Mouse (Mus musculus) bone marrow, adult 2 months (tissue): ENCODE data around the gene Armh4. TPM values are rescaled to one million over a fixed set of nuclear protein-coding genes. Genes with fewer than 3 reads are reported as not detected.

ENCODE experiments used
- H3K27ac ChIP-seq: fragments of 200-500 bp; 2 replicates; pipeline ENCODE4 v1.5.1; 2012; ENCODE audit warnings: low read depth, mild to moderate bottlenecking, control low read depth, inconsistent platforms, low read length; ENCODE audit not compliant: control insufficient read depth, poor library complexity, insufficient read depth
- H3K4me1 ChIP-seq: fragments of 200-500 bp; 2 replicates; pipeline ENCODE4 v1.6.1; 2011; ENCODE audit warnings: low read length; ENCODE audit not compliant: control insufficient read depth, insufficient read depth
- H3K4me3 ChIP-seq: fragments of 200-500 bp; replicated peaks from 2 replicates; pipeline ENCODE3; 2011; ENCODE audit warnings: mild to moderate bottlenecking, low read depth, low read length, control low read depth; ENCODE audit not compliant: control insufficient read depth
- CTCF ChIP-seq: fragments of 200-500 bp; IDR thresholded peaks from 2 replicates; pipeline ENCODE4 v1.5.1; 2011; ENCODE audit warnings: low read length, control low read depth; ENCODE audit not compliant: control insufficient read depth, insufficient read depth
- POLR2A ChIP-seq: fragments of 200-500 bp; IDR thresholded peaks from 2 replicates; pipeline ENCODE4 v1.6.1; 2011; ENCODE audit warnings: low read depth, mild to moderate bottlenecking, control low read depth, low read length, borderline replicate concordance; ENCODE audit not compliant: control insufficient read depth
- WGBS: fragments of 180-500 bp; shearing (Covaris S2); methylation state at CpG from one replicate; pipeline ENCODE4 v1.1.7; 2018; 5-methylcytosine and 5-hydroxymethylcytosine counted together
- polyA plus RNA-seq: library from polyadenylated mRNA; stranded (reverse); fragments of >200 nt; gene quantifications from 2 replicates; pipeline ENCODE4 v1.2.4, GENCODE M21; 2011; ENCODE audit warnings: low replicate concordance; ENCODE audit not compliant: missing spikeins, insufficient read depth, insufficient read length

The Armh4 gene
- polyA plus RNA-seq, 1 experiment = 1.1 TPM

DNA sequence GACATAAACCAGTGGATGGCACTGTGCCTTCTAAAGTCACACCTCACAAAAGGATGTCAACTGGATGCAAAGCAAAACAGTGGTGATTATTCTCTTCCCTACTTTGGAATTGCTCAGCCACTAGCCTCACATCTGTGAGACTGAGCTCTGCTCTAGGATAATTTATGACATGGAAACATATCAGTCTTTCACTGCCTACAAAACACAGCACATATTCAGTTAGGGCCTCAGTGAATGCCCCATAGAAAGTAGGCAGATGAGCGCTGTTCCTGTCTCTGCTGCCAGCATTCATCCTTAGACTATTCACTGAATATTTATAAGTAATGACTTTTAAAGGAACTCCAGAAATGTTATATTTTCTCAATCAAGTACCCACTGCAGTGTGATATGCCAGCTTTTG, 37.3 kb downstream of the Armh4 start:
- Histone ChIP-seq H3K27ac (no peak overlapping the region), H3K4me1 (no peaks in the 10 kb centered on the region), H3K4me3 (no peak overlapping the region)
- no peak for TF ChIP-seq POLR2A
- TF ChIP-seq CTCF = no peak
- 81% methylated on average over 1 of the region's 1 CpGs for WGBS

DNA sequence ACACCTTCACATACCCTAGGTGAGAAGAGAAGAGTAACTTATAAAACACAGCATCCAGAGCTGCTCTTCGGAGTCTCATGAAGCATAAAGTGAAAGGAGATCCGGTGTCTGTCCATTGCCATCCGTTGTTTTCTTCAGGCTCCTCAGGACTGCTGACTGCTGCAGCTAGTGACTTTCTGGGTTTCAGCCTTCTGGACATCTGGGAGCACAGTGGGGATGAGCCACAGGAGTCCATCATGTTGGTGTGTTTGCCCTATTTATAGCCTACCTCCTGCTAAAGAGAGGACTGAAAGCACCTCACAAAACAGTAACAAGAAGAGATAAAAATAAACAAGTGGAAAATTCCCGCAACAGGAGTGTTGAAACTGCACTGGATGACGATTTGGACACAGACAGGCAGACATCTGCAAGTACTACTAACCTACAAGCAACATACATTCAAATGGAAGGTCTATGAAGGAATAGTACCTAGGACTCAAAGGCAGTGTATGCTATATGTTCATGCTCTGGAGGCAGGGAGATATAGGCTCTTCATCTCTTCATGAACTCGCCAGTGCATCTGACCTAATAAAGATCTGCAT, 39.1 kb downstream of the Armh4 start:
- Histone ChIP-seq H3K27ac (no peak overlapping the region), H3K4me1 (no peaks in the 10 kb centered on the region), H3K4me3 (no peak overlapping the region)
- WGBS = 79% methylated on average over 6 of the region's 6 CpGs
- TF ChIP-seq CTCF (no peak), POLR2A (no peak)

DNA sequence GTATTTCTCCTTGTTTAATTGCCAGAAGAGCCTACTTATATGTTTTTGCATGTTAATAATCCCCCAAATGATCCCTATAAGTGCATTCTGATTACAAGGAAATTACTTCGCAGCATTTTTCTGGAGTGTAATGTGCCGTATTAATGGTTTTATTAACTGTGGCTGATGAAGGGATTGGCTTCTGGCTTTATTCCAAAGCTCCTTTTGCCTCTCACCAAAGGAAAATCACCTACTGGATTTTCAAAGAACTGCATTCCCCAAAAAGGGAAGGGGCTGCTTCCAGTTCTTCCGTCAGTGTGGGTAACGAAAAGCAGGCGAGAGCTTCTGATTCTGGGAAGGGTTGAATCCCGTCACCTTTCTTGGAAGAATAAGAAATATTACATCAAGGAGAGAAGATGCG, 43.9 kb downstream of the Armh4 start:
- TF ChIP-seq POLR2A (no peak), CTCF (no peak)
- 84% methylated on average over 7 of the region's 7 CpGs for WGBS

DNA sequence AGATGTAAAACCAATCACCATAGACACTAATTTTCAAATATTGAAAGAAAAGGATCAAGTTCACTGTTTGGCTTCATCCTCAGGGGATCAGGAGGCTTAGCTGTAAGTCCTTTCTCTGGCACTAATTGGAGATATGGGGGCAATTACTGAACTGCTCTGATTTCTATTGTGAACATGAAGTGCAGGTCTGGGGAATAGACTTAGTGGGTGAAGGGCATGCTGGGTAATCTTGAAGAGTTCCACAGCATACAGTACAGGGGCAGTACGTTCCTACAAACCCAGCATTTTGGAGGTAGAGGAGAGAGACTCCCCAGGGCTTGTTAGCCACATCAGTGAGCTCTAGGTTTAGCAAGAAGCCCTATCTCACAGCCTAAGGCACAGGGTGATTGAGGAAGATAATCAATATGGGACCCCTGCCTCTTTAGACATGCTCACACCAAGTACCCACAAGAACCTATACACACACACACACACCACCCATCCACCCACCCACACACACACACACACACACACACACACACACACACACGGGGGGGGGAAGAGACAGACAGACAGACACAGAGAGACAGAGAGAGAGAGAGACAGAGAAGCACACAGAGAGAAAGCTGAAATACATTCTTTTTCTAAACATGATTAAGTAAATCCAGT, 44.6 kb downstream of the Armh4 start:
- 38% methylated on average over 2 of the region's 2 CpGs for WGBS
- TF ChIP-seq POLR2A (no peak), CTCF (no peak)

More for the DNA sequence above, 43.9 kb downstream of the Armh4 start:
- no peaks in the 10 kb centered on the region for H3K4me1 ChIP-seq
- H3K4me3 ChIP-seq = no peak overlapping the region
- no peak overlapping the region for H3K27ac ChIP-seq

DNA sequence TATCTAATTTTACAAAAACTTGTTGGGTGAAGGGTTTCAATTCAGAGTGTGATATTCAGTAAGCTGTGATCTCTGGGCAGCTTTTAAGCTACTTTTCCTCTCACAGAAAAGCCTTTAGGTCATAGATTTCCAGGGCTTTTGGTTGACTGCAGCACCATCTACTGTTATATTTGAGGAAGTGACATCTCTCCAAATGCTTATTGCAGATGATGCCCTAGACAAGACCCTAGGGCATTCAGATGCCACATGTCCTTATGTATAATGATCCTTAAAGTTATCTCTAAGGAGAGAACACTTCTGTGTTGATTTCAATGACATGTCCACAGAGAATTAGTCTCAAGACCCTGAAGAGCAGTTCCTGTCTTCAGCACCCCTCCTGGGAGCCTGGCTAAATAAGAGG, 49.2 kb downstream of the Armh4 start:
- TF ChIP-seq POLR2A = no peak
- TF ChIP-seq CTCF = no peak
- no peaks in the 10 kb centered on the region for H3K4me1 ChIP-seq
- H3K27ac ChIP-seq = no peak overlapping the region
- no peak overlapping the region for H3K4me3 ChIP-seq

More for the DNA sequence above, 44.6 kb downstream of the Armh4 start:
- Histone ChIP-seq H3K27ac (no peak overlapping the region), H3K4me1 (no peaks in the 10 kb centered on the region), H3K4me3 (no peak overlapping the region)

DNA sequence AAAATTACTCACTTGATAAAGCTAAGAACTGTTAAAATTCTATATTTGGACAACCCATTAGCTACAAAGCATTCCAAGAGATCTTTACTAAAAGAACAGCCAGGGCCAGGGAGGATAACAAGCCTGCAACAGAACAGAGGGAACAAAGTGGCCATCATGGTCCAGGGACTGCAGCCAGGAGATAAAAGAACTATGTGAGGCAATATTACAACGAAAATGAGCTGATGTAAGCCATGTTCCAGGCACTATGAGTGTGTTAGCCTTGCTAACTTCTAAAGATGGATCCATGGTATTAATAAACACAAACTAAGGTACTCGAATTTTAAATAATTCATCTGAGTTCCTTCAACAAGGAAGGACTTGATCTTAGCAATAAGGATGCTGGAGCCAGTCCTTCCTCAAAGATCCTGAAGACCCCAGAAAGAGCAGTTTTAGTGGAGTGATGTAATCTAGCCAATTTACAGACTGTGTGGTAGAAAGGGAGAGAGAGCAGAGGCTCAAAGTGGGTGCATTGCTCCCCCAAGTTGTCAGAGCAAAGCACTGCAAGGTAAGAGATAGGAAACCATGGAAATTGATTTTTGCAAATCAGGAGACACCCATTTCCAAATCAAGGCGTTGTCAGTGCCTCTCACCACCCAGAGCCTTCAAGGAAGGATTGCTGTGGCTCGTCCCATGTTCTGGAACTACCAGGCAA, 59.7 kb downstream of the Armh4 start:
- 38% methylated on average over 4 of the region's 4 CpGs for WGBS
- no peak overlapping the region for H3K27ac ChIP-seq
- H3K4me3 ChIP-seq = no peak overlapping the region
- H3K4me1 ChIP-seq = no peaks in the 10 kb centered on the region
- TF ChIP-seq POLR2A (no peak), CTCF (no peak)

DNA sequence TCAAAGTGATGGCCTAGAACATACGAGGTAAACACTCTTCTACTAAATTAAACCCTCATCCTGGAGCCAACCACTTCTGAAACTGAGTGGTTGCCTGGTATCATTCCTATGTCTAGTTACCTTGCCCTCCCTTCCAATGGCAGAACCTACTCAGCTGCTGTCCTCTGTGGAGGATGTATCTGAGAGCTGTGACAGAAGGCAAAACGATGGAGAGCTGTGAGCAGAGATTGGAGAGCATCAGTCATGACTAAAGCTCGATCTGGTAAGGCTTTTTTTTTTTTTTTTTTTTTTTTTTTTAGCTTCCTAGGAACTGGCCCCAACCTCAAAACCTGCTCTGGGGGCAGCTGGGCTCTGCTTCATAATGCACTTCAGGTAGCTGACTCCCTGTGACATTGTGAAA, 60.4 kb downstream of the Armh4 start:
- no peak overlapping the region for H3K27ac ChIP-seq
- 27% methylated on average over 3 of the region's 3 CpGs for WGBS
- H3K4me3 ChIP-seq = no peak overlapping the region
- no peak for TF ChIP-seq CTCF
- no peak for TF ChIP-seq POLR2A
- H3K4me1 ChIP-seq = no peaks in the 10 kb centered on the region

DNA sequence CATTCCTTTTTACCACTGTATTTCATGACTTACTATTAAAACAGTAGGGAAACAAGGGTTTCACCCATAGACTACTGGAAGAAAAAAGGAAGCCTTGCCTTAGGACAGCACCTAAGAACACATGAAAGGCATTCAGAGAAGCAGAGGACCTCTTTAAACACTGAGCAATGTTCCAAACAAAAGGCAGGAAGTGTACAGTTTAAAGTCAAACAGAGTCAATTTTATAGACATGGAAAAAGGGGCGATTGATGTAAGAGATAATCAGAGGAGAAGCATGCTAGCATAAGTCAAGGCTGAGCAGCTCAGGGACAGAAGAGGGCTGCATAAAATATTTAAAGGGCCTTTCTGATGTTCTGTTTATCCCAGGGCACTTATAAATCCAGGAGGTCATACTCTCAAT, 61.9 kb downstream of the Armh4 start:
- no peaks in the 10 kb centered on the region for H3K4me1 ChIP-seq
- H3K4me3 ChIP-seq = no peak overlapping the region
- WGBS = 67% methylated on average over 1 of the region's 1 CpGs
- H3K27ac ChIP-seq = no peak overlapping the region
- TF ChIP-seq POLR2A (no peak), CTCF (no peak)

DNA sequence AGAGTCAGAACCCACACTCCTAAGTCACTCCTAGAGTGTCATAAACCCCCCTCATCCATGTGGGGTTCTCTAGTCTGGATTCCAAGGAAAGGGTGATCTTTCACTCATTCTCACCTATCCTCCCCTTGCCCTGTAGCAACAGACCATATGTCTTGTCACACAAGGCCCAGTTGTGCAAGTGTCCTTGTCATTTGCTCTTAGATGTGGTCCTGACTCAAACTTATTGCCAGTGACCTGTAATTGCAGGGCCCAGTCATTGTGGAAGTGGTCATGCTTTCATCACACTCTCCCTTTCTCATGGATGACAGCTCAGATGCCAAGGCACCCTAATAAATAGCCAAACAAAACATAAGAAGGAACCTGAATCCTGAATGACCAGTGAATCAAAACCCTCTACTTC, 63.5 kb downstream of the Armh4 start:
- H3K4me1 ChIP-seq = no peaks in the 10 kb centered on the region
- no peak overlapping the region for H3K4me3 ChIP-seq
- TF ChIP-seq POLR2A (no peak), CTCF (no peak)
- H3K27ac ChIP-seq = no peak overlapping the region
